Mouse (Mus musculus): ENCODE measurements around the gene Vtcn1.

- TF ChIP-seq CTCF (IDR thresholded peaks at IDR 0.05; ENCODE audit: control insufficient read depth, insufficient read depth, insufficient read length) = no peak
- TF ChIP-seq MAX (IDR thresholded peaks at IDR 0.05) = no peak
- TF ChIP-seq USF1 (IDR thresholded peaks at IDR 0.05; ENCODE audit: low read depth) = no peak
- no peak for TF ChIP-seq FOSL1 (IDR thresholded peaks at IDR 0.05; ENCODE audit: insufficient read depth, low read length, poor library complexity, severe bottlenecking)
- no peak for TF ChIP-seq MYOD1 (IDR thresholded peaks at IDR 0.05; ENCODE audit: control insufficient read depth, insufficient read length, low read depth)
- no peak for TF ChIP-seq CEBPB (IDR thresholded peaks at IDR 0.05; ENCODE audit: low read depth)
- TF ChIP-seq MYOG (IDR thresholded peaks at IDR 0.05; ENCODE audit: control insufficient read depth, extremely low read depth, insufficient read length) = no peak
These were observed 31.0 kb downstream of the Vtcn1 start for GRCm38 (mm10) chr3:100856050-100856815.
